Mouse (Mus musculus): ENCODE results near the gene Adm2. TPM values are rescaled to one million over a fixed set of nuclear protein-coding genes. Genes with fewer than 3 reads are reported as not detected.

The Adm2 gene
- total and polyA plus RNA-seq, 3 experiments = 0.12 TPM; not detected in 2

GRCm38 (mm10) chr15:89292795-89293194 lies 29.7 kb upstream of the Adm2 start:
- ATAC-seq (ENCODE audit: extremely low read depth, insufficient number of reproducible peaks, low FRiP score, poor library complexity, severe bottlenecking) (no peak), DNase-seq (ENCODE audit: low spot score) (no peak)
- no peaks in the 10 kb centered on the region for H3K27me3 ChIP-seq (ENCODE audit: insufficient read depth, low read length)
- H3K4me1 ChIP-seq (ENCODE audit: insufficient read depth, low read depth, low read length) = peaks cover 16% of the 10 kb centered on the region
- H3K4me3 ChIP-seq (ENCODE audit: low read depth, low read length) = no peak overlapping the region
- H3K9me3 ChIP-seq (replicated peaks) = no peaks in the 10 kb centered on the region
- H3K36me3 ChIP-seq (replicated peaks) = peaks cover 95% of the 10 kb centered on the region
- no peak for TF ChIP-seq CTCF (IDR thresholded peaks at IDR 0.05; ENCODE audit: low read depth, low read length)
- TF ChIP-seq POLR2AphosphoS5 (IDR thresholded peaks at IDR 0.05; ENCODE audit: insufficient replicate concordance, low read depth, low read length) = no peak
- no peak for TF ChIP-seq TAL1 (conservative IDR thresholded peaks at IDR 0.05; ENCODE audit: low read depth, low read length)
- no peak for TF ChIP-seq GATA2 (IDR thresholded peaks at IDR 0.05; ENCODE audit: borderline replicate concordance, low read depth, low read length)
- no peak for TF ChIP-seq GATA1 (IDR thresholded peaks at IDR 0.05; ENCODE audit: borderline replicate concordance, low read length)

GRCm38 (mm10) chr15:89293778-89294177 lies 28.7 kb upstream of the Adm2 start:
- H3K27me3 ChIP-seq (ENCODE audit: insufficient read depth, low read length) = no peaks in the 10 kb centered on the region
- H3K4me3 ChIP-seq (ENCODE audit: low read depth, low read length) = no peak overlapping the region
- DNase-seq (ENCODE audit: low spot score) (no peak), ATAC-seq (ENCODE audit: extremely low read depth, insufficient number of reproducible peaks, low FRiP score, poor library complexity, severe bottlenecking) (no peak)
- peaks cover 16% of the 10 kb centered on the region for H3K4me1 ChIP-seq (ENCODE audit: insufficient read depth, low read depth, low read length)
- TF ChIP-seq GATA1 (IDR thresholded peaks at IDR 0.05; ENCODE audit: borderline replicate concordance, low read length) (no peak), CTCF (IDR thresholded peaks at IDR 0.05; ENCODE audit: low read depth, low read length) (no peak), GATA2 (IDR thresholded peaks at IDR 0.05; ENCODE audit: borderline replicate concordance, low read depth, low read length) (no peak), TAL1 (conservative IDR thresholded peaks at IDR 0.05; ENCODE audit: low read depth, low read length) (no peak), POLR2AphosphoS5 (IDR thresholded peaks at IDR 0.05; ENCODE audit: insufficient replicate concordance, low read depth, low read length) (no peak)
- peaks cover 94% of the 10 kb centered on the region for H3K36me3 ChIP-seq (replicated peaks)
- H3K9me3 ChIP-seq (replicated peaks) = no peaks in the 10 kb centered on the region

GRCm38 (mm10) chr15:89295580-89296165 lies 26.8 kb upstream of the Adm2 start:
- H3K4me3 ChIP-seq (ENCODE audit: low read depth, low read length) = no peak overlapping the region
- H3K36me3 ChIP-seq (replicated peaks) = peaks cover 96% of the 10 kb centered on the region
- ATAC-seq (ENCODE audit: extremely low read depth, insufficient number of reproducible peaks, low FRiP score, poor library complexity, severe bottlenecking) (no peak), DNase-seq (ENCODE audit: low spot score) (no peak)
- no peaks in the 10 kb centered on the region for H3K27me3 ChIP-seq (ENCODE audit: insufficient read depth, low read length)
- TF ChIP-seq GATA1 (IDR thresholded peaks at IDR 0.05; ENCODE audit: borderline replicate concordance, low read length) (no peak), CTCF (IDR thresholded peaks at IDR 0.05; ENCODE audit: low read depth, low read length) (no peak), TAL1 (conservative IDR thresholded peaks at IDR 0.05; ENCODE audit: low read depth, low read length) (no peak), GATA2 (IDR thresholded peaks at IDR 0.05; ENCODE audit: borderline replicate concordance, low read depth, low read length) (no peak), POLR2AphosphoS5 (IDR thresholded peaks at IDR 0.05; ENCODE audit: insufficient replicate concordance, low read depth, low read length) (no peak)
- peaks cover 16% of the 10 kb centered on the region for H3K4me1 ChIP-seq (ENCODE audit: insufficient read depth, low read depth, low read length)
- no peaks in the 10 kb centered on the region for H3K9me3 ChIP-seq (replicated peaks)

GRCm38 (mm10) chr15:89296465-89296864 lies 26.1 kb upstream of the Adm2 start:
- no peaks in the 10 kb centered on the region for H3K27me3 ChIP-seq (ENCODE audit: insufficient read depth, low read length)
- no peak for TF ChIP-seq POLR2AphosphoS5 (IDR thresholded peaks at IDR 0.05; ENCODE audit: insufficient replicate concordance, low read depth, low read length)
- TF ChIP-seq GATA2 (IDR thresholded peaks at IDR 0.05; ENCODE audit: borderline replicate concordance, low read depth, low read length) = no peak
- no peak for TF ChIP-seq GATA1 (IDR thresholded peaks at IDR 0.05; ENCODE audit: borderline replicate concordance, low read length)
- no peak for TF ChIP-seq TAL1 (conservative IDR thresholded peaks at IDR 0.05; ENCODE audit: low read depth, low read length)
- no peak for TF ChIP-seq CTCF (IDR thresholded peaks at IDR 0.05; ENCODE audit: low read depth, low read length)
- no peak for ATAC-seq (ENCODE audit: extremely low read depth, insufficient number of reproducible peaks, low FRiP score, poor library complexity, severe bottlenecking)
- peaks cover 16% of the 10 kb centered on the region for H3K4me1 ChIP-seq (ENCODE audit: insufficient read depth, low read depth, low read length)
- H3K9me3 ChIP-seq (replicated peaks) = no peaks in the 10 kb centered on the region
- peaks cover 96% of the 10 kb centered on the region for H3K36me3 ChIP-seq (replicated peaks)
- H3K4me3 ChIP-seq (ENCODE audit: low read depth, low read length) = no peak overlapping the region
- DNase-seq (ENCODE audit: low spot score) = no peak

- no peaks in the 10 kb centered on the region for H3K27me3 ChIP-seq (ENCODE audit: insufficient read depth, low read length)
- peaks cover 97% of the 10 kb centered on the region for H3K36me3 ChIP-seq (replicated peaks)
- DNase-seq (ENCODE audit: low spot score) (no peak), ATAC-seq (ENCODE audit: extremely low read depth, insufficient number of reproducible peaks, low FRiP score, poor library complexity, severe bottlenecking) (no peak)
- H3K4me3 ChIP-seq (ENCODE audit: low read depth, low read length) = no peak overlapping the region
- H3K4me1 ChIP-seq (ENCODE audit: insufficient read depth, low read depth, low read length) = peaks cover 13% of the 10 kb centered on the region
- no peak for TF ChIP-seq TAL1 (conservative IDR thresholded peaks at IDR 0.05; ENCODE audit: low read depth, low read length)
- no peak for TF ChIP-seq GATA1 (IDR thresholded peaks at IDR 0.05; ENCODE audit: borderline replicate concordance, low read length)
- TF ChIP-seq CTCF (IDR thresholded peaks at IDR 0.05; ENCODE audit: low read depth, low read length) = no peak
- TF ChIP-seq POLR2AphosphoS5 (IDR thresholded peaks at IDR 0.05; ENCODE audit: insufficient replicate concordance, low read depth, low read length) = no peak
- TF ChIP-seq GATA2 (IDR thresholded peaks at IDR 0.05; ENCODE audit: borderline replicate concordance, low read depth, low read length) = no peak
- no peaks in the 10 kb centered on the region for H3K9me3 ChIP-seq (replicated peaks)
Observed at GRCm38 (mm10) chr15:89297695-89298094, 24.8 kb upstream of the Adm2 start.

- no peak overlapping the region for H3K4me3 ChIP-seq (ENCODE audit: low read depth, low read length)
- peaks cover 7% of the 10 kb centered on the region for H3K4me1 ChIP-seq (ENCODE audit: insufficient read depth, low read depth, low read length)
- H3K9me3 ChIP-seq (replicated peaks) = no peaks in the 10 kb centered on the region
- ATAC-seq (ENCODE audit: extremely low read depth, insufficient number of reproducible peaks, low FRiP score, poor library complexity, severe bottlenecking) = no peak
- no peak for DNase-seq (ENCODE audit: low spot score)
- no peaks in the 10 kb centered on the region for H3K27me3 ChIP-seq (ENCODE audit: insufficient read depth, low read length)
- H3K36me3 ChIP-seq (replicated peaks) = peaks cover 97% of the 10 kb centered on the region
- TF ChIP-seq CTCF (IDR thresholded peaks at IDR 0.05; ENCODE audit: low read depth, low read length) = no peak
- no peak for TF ChIP-seq GATA2 (IDR thresholded peaks at IDR 0.05; ENCODE audit: borderline replicate concordance, low read depth, low read length)
- TF ChIP-seq TAL1 (conservative IDR thresholded peaks at IDR 0.05; ENCODE audit: low read depth, low read length) = no peak
- no peak for TF ChIP-seq GATA1 (IDR thresholded peaks at IDR 0.05; ENCODE audit: borderline replicate concordance, low read length)
- TF ChIP-seq POLR2AphosphoS5 (IDR thresholded peaks at IDR 0.05; ENCODE audit: insufficient replicate concordance, low read depth, low read length) = no peak
Observed at GRCm38 (mm10) chr15:89300180-89300579, 22.3 kb upstream of the Adm2 start.
